Mouse (Mus musculus): Measurements from ENCODE around the gene Nsmce3.

Nsmce3 gene

DNA sequence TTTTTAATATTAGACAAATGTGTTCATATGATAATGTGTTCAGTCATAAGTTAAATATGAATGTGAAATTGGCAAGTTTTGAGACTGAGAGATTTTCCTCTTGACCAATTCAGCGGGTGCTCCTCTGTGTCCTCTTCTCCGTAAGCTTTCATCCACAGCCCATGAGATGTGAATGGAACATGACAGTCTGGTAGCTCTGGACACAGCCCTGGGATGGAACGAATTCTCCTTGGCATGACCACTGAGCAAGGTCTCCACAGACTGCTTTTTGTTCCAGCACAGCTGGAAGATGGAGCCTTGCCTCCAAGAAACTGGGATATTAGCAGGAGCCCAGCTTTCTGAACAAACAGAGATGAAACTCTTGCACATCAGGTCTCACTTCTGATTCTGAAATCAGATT, 9.8 kb downstream of the Nsmce3 start:
- DNase-seq (ENCODE audit: low read depth, low spot score) = no peak

DNA sequence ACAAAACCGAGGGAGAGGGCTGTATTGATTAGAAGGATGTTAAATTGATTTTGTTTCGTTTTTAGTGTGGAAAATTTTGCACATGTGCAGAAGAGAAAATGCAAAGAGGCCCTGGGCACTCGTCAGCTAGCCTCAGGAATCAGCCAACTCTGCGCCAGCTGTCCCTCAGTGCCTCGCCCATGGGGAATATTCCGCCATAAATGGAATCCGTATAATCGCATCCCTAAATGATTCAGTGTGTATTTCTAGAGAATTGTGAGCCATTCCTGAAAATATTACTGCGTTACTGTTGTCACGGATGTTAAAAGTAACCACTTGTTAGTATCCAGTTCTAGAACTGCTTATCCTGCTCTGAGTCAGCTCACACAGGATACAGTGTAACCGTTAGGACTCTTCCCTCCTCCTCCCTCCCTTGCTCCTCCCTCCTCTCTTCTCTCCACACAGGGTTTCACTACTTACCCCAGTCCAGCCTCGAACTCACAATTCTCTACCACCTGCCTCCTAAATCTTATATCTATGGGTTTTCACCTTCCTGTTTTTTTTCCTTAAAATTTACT, 16.2 kb downstream of the Nsmce3 start:
- no peak for DNase-seq (ENCODE audit: low read depth, low spot score)

DNA sequence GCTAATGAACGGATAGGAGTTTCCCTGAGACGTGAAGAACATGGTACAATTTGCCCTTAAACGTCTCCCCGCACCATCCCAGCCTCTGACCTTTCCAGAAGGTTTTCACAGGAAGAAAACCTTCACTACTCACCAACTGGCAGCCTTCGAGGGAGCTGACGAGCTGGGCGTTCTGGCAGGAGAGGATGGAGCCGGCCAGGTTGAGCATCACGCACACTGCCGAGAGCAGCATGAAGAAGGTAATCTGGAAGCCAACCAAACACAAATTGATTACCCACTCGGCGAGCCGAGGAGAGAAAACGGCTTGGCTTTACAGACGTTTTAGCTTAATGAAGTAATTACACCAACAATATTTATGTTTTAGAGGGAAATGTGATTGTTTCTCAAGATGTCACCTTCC, 16.8 kb downstream of the Nsmce3 start:
- no peak for DNase-seq (ENCODE audit: low read depth, low spot score)

DNA sequence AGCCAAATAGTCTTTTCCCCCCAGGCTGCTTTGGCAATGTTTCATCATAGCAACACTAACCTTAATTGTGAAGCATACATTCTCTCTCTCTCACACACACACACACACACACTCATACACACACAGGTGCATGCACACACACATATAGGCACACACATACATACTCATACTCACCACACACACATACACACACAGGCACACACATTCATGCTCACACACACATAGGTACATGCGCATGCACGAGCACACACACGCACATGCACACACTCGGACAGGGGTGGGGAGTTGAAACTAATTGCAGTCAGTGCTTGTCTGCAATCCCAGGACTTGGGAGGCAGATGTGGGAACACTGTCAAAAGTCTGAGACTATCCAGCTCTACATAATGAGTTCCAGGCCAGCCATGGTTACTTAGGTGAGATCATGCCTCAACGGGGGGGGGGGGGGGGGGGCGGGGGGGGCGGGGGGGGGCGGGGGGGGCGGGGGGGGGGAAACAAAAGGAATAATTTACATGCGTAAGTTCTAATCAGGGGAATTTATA, 17.3 kb downstream of the Nsmce3 start:
- DNase-seq (ENCODE audit: low read depth, low spot score) = no peak

DNA sequence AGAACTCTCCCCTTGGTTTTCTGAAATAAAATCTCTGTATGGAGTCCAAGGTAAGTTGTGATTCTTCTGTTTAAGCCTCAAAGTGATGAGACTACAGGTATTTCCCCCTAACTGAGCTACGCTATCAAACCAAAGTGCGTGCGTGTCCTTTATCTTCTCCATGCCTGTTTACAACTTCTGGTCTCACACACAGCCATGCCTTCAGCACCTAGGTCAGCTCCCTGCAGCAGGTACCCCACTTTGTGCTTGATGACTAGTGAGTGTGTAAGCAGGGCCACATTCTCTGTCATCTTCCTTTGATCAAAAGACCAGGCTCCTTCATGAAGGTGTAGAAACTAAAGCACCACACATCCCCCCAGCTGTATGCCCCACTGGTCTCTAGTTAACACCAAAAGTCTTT, 22.0 kb downstream of the Nsmce3 start:
- peak; percentile 61 for DNase-seq (ENCODE audit: low read depth, low spot score)

DNA sequence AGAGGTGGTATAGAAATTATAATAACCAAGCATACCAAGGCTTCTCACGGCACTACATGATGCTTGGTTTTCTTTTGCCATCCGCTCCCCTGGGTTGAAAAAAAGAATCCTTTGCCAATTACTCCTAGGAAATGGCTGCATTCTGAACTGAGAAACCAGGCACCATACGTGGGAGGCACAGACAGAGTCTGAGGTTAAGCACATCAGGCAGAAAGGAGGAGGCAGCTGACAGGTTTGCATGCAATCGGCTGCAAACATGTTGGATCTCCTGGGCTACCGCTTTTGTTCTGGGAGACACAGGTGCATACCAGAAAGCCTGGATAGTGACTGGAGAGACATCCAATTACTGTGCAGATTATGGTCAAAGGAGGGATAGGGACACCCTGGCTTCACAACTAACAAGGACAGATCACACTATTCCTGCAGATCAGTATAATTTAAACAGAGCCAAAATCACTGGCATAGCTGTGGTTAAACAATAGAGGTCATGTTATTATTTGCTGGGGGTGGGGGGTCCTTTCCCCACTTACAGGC, 25.4 kb downstream of the Nsmce3 start:
- DNase-seq (ENCODE audit: low read depth, low spot score) = no peak

DNA sequence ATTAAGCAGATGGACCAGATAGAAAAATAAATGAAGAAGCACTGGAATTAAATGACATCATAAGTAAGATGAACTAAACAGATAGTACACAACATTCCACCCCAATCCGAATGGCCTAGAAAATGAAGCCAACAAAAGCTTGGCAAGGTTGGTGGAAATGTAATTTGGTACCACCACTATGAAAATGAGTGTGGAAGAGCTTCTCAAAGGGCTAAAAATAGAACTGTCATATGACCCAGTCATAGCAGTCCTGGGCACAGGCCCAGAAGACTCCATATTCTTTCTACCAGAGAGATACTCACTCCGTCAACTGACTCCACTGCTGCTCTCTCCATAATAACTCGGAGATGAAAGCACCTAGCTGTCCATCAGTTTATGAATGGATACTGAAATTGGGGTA, 26.7 kb downstream of the Nsmce3 start:
- no peak for DNase-seq (ENCODE audit: low read depth, low spot score)

DNA sequence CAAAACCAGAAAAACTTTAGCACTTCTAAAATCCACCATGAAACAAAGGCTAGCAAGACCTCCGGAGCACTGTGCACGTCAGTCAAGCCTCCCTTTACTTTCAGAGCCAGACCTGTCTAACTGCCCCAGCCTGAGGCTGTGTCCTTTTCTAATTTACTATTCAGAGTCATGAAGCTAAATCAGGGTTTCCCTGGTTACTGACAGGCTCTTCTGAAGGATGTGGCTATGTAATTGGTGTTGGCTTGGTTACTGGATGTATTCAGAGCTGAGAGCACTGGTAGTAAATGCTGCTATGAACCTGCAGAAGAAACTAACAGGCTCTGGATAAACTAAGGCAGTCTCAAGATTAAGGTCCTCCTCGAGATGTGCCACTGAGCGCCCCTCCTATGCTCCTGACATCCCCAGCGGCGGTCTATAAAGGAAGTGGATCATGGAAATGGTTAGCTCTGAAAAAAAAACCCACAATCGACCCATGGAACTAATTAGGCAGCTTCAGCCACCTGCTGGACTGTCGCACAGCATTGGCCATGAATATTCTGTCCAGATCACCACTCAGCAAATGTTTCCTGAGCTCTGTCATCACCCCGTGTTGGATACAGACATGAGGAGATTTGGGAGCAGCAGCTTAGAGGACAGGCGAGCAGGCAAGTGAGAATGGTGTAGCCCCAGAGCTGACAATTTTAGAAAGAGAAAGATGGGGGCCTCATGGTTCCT, 31.7 kb downstream of the Nsmce3 start:
- peak; percentile 84 for DNase-seq (ENCODE audit: low read depth, low spot score)

DNA sequence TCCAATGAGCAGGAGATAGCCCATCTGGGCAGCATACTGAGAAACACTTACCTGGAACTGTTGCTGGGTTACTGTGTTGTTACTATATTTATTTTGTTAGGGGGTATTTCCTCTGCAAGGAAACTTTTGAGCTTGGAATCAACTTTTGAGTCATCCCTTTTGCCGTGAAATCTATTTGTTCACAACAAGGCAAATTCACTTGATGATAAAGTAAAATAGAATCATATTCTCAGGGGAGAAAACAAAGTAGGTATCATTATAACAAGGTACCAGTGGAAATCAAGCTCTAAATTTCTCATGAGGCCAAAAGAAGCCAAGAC, 32.3 kb downstream of the Nsmce3 start:
- no peak for DNase-seq (ENCODE audit: low read depth, low spot score)

DNA sequence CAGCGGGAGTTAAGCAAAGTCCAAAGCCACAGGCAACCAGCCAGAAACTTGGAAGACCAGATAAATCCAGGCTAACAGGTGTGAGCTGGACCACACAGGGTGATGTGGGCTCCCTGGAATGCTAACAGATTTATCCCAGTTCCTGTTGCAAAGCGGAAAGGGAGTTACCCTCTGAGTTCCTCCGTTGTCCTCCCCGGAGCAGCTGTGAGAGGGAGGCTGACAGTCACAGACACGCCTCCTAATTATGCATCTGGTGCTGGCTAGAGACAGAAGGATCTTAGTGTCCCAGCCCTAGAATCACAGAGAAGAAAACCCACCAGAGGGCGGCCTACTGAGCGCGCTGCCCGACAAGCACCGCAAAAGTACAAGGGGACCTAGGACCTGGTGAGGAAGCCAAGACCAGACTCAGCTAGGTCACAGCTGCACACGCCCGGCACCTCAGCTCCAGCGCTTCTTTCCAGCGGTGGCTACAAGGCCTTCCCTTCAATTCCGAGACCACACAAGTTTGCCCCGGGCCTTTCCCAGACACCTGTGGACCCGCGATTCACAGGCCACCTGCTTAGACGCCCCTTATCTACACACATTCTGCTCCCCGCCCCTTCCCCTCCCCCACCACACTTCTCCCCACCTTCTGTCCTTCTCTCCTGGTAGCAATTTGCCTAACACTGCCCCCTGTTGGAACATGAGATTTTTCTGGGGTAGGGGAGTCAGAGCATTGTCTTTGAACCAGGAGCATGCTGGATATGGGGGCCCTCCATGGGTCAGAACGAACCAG, 32.8 kb downstream of the Nsmce3 start:
- peak; percentile 87 for DNase-seq (ENCODE audit: low read depth, low spot score)

DNA sequence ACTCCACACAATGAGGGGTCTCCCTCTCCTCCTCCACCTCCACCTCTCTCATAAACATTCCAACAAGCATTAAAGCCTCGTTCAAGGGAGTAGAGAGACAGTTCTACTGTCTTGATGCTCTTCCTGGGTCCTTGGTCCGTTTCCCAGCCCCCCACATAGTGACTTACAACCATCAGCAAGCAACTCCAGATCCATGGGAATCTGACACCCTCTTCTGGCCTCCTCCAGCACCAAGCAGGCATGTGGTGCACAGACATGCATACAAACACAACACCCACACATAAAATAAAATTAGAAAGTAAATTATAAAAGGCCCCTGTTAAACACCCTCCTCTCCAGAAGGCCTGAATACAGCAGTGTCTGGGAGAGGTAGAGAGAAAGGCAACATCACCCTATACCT, 33.5 kb downstream of the Nsmce3 start:
- DNase-seq (ENCODE audit: low read depth, low spot score) = no peak

DNA sequence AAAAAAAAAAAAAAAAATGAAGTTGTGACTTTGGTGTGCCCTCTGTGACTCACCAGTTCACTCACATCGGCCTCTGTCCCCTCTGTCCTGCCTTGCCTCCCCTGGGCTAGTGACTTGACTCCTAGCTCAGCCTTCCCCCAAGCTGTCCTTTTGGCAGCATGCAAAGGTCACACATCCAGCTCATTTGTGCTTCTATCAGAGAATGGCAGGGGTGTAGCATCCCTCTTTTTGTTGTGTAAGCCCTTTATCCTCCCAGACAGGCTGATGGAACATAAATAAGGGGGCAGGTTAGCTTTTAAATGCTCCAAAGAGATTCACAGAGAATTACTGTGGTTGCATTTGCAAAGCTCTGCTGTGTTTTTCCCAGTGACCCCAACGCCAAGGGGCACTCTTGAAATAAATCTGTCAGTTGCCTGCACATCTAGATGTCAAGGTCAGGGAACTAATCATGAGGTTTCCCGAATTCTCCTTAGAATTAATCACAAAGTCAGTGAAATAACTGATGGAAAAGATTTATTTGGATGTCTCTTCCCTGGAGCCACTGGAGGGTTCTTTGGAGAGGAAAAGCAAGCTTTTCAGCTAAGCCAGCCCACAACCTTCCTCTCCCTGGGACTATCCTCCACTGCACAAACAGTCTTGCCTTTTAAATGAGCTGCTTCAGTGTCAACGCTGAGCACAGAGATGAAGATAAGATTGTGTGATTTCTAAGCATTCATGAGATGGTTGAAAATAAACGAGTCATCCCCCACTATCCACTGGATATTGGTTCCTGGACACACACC, 42.4 kb downstream of the Nsmce3 start:
- DNase-seq (ENCODE audit: low read depth, low spot score) = peak; percentile 71

DNA sequence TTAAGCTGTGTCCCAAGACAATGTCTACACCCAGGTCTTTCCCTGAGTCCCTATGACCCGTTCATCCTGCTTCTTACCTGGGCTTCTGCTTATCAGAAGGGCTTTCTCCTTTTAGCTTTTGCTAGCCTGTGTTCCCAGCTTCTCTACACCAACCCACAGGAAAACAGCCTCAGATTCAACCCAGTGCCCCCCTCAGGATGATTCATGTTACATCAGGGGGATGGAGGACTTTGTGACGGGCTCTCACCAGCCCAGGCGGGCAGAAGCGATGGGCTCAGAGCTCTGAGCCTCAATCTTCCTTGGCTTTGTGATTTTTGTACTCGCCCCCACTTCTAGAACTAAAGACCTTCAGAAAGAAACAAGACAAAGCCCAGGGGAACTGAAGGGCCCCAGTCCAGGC, 51.7 kb downstream of the Nsmce3 start:
- DNase-seq (ENCODE audit: low read depth, low spot score) = no peak

DNA sequence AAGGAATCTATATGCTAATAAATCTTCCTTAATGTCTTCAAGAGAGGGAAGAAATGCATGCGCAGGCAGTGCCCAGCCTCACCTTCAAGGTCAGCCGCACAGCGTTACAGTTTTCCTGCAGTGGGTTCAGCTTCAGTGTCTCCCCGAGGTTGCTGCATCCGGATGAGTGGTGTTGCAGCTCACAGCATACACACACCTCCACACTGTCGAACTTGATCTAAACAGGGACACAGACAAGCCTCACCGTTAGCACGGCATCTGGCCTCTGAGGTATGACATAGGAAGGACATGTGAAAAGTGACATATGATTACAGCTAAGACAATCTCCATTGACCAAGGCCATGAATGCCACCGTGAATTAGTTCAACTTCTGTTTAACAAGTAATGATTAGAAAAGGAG, 53.1 kb downstream of the Nsmce3 start:
- peak; percentile 23 for DNase-seq (ENCODE audit: low read depth, low spot score)

Data from mesoderm, embryonic 11.5 days (tissue).